Mouse (Mus musculus) bone marrow macrophage, adult 2 months (primary cell): ENCODE results near the gene Ptprs.

ENCODE experiments used
- CTCF ChIP-seq: IDR thresholded peaks from 2 replicates; pipeline ENCODE4 v1.5.1; 2012; ENCODE audit warnings: low read depth, mild to moderate bottlenecking, low read length, moderate library complexity
- POLR2A ChIP-seq: IDR thresholded peaks from 2 replicates; pipeline ENCODE4 v1.6.1; 2012; ENCODE audit warnings: mild to moderate bottlenecking, low read depth, low read length, borderline replicate concordance

DNA sequence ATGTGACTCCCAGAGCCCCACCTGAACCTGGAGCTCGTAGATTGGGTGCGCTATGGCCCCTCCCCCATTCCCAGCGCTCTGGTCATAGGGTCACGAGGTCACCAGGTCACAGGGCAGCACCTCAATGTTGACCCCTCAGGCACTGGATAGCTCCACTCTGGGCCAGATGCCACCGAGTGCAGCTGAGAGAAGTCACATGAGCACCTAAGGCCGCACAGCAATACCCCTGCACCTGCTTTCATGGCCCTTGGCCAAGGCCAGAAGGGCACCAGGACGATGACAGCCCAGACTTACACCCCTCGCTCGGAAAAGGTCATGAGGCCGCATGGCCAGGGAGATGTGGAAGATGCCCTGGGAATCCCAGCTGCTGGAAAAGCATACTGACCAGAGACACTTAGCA is 5.7 kb downstream of the Ptprs start:
- TF ChIP-seq POLR2A (no peak), CTCF (no peak)
